Mouse (Mus musculus) midbrain, embryonic 13.5 days (tissue): Measurements from ENCODE around the gene Tas2r109. TPM values are rescaled to one million over a fixed set of nuclear protein-coding genes. Genes with fewer than 3 reads are reported as not detected.
"Not testable (repeated sequence)": the region's sequence is repeated elsewhere in the genome, so short reads cannot be mapped to it uniquely, and the experiment has no call there.

Experiments
- ATAC-seq: fragments of 200-750 bp; cut with Nextera tagmentation; 2 replicates; pipeline ENCODE4 v1.8.0; 2017; ENCODE audit warnings: mild to moderate bottlenecking, moderate TSS enrichment, moderate library complexity
- H3K27ac ChIP-seq: fragments of 300-500 bp; sonication (generic); 2 replicates; pipeline ENCODE4 v1.5.1; 2015; ENCODE audit warnings: inconsistent platforms, mild to moderate bottlenecking, moderate library complexity
- H3K27me3 ChIP-seq: fragments of 300-500 bp; sonication (generic); 2 replicates; pipeline ENCODE4 v1.6.1; 2015; ENCODE audit warnings: mild to moderate bottlenecking, inconsistent platforms
- H3K36me3 ChIP-seq: fragments of 300-500 bp; sonication (generic); 2 replicates; pipeline ENCODE4 v1.6.1; 2015; ENCODE audit warnings: mild to moderate bottlenecking, inconsistent platforms
- H3K4me1 ChIP-seq: fragments of 300-500 bp; sonication (generic); replicated peaks from 2 replicates; pipeline ENCODE4 v1.6.1; 2015; ENCODE audit warnings: inconsistent platforms
- H3K4me2 ChIP-seq: fragments of 300-500 bp; sonication (generic); replicated peaks from 2 replicates; pipeline ENCODE4 v1.6.1; 2015; ENCODE audit warnings: moderate library complexity, mild to moderate bottlenecking, inconsistent platforms
- H3K4me3 ChIP-seq: fragments of 300-500 bp; sonication (generic); replicated peaks from 2 replicates; pipeline ENCODE4 v1.5.1; 2015; ENCODE audit warnings: mild to moderate bottlenecking, inconsistent platforms
- H3K9ac ChIP-seq: fragments of 300-500 bp; sonication (generic); replicated peaks from 2 replicates; pipeline ENCODE4 v1.6.1; 2015; ENCODE audit warnings: mild to moderate bottlenecking, inconsistent platforms
- H3K9me3 ChIP-seq: fragments of 300-500 bp; sonication (generic); 2 replicates; pipeline ENCODE4 v1.6.1; 2016; ENCODE audit warnings: mild to moderate bottlenecking, inconsistent platforms
- WGBS: fragments of 180-500 bp; shearing (Covaris S2); methylation state at CpG from one replicate; pipeline ENCODE4 v1.1.7; 2015; 5-methylcytosine and 5-hydroxymethylcytosine counted together
- polyA plus RNA-seq: library from polyadenylated mRNA; unstranded; fragments of >200 nt; fragmentation: Nextera tagmentation; extraction: Ambion mirVana; gene quantifications from 2 replicates; pipeline ENCODE4 v1.2.1, GENCODE M21; 2015

The Tas2r109 gene
- polyA plus RNA-seq: not detected in 2 replicates

DNA sequence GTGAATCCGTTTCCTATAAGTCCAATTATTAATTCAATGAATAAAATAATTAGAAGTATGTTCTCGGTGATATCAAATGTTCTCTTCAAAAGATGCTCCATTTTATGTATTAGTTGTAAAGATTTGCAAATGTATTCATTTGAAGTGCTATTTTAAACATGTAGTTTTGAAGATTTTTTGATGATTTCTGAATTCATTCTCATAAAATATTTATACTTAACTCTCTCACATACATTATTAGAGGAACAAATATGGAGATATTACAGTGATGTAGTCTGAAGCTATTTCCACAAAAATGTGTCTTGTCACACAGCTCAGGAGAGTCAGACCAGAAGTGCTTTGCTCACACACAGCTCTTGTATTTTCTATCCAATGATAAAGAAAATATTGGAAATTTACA is at the start of gene Tas2r109:
Gene Tas2r109, minus strand, starts transcription at position 101 of the 400 bp plus-strand sequence.
- ATAC-seq: no peak
- no peak within 1 kb of the TSS for H3K27ac ChIP-seq
- H3K9ac ChIP-seq: no peak within 1 kb of the TSS
- H3K36me3 ChIP-seq: no peaks in the 10 kb centered on the region
- WGBS: 83% methylated on average over 2 of the region's 2 CpGs
- H3K4me2 ChIP-seq: no peak within 1 kb of the TSS
- no peaks in the 10 kb centered on the region for H3K4me1 ChIP-seq
- no peaks in the 10 kb centered on the region for H3K27me3 ChIP-seq
- no peak within 1 kb of the TSS for H3K4me3 ChIP-seq
- H3K9me3 ChIP-seq: no peaks in the 10 kb centered on the region

DNA sequence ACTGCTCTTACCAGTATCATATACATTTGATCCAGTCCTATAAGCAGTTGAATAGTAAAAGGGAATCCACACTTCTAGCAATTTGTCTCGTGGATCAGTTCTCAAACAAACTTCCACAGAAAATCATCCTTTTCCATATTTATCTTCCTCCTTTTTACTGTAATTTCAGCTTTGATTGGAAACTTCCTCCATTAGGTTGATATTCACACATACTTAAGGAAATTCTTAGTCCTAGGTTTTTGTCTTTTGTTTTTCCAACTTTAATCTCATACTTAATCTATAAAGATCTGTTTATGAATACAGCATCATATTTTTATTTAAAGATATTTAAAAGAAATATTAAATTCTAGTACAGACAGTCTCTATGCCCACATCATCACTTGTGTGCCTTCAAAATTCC is 22.9 kb downstream of the Tas2r109 start, which contains the start of gene Tas2r131:
Gene Tas2r131, minus strand, starts transcription at position 101 of the 400 bp plus-strand sequence.
- no peak within 1 kb of the TSS for H3K4me2 ChIP-seq
- 49% methylated on average over 1 of the region's 1 CpGs for WGBS
- H3K27me3 ChIP-seq: no peaks in the 10 kb centered on the region
- H3K36me3 ChIP-seq: no peaks in the 10 kb centered on the region
- ATAC-seq: no peak
- H3K9ac ChIP-seq: no peak within 1 kb of the TSS
- H3K9me3 ChIP-seq: no peaks in the 10 kb centered on the region
- H3K4me3 ChIP-seq: no peak within 1 kb of the TSS
- no peak within 1 kb of the TSS for H3K27ac ChIP-seq
- H3K4me1 ChIP-seq: no peaks in the 10 kb centered on the region

DNA sequence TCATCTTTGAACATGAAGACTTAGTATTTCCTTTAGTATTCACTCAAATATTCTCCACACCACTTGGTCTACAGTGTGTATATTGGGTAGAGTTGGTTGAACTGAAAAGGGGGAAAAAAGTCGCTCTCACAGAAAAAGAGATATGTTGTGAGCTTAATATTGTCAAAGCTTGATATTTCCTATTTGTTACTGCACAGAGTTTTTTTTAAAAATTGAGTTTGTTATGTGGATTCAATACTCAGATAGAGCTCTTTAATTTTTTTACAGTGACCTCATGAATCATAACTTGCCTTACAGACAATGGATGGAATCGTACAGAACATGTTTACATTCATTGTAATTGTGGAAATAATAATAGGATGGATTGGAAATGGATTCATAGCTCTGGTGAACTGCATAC is 30.0 kb downstream of the Tas2r109 start, which contains the start of gene Tas2r129:
Gene Tas2r129, plus strand, starts transcription at position 301 of the 400 bp plus-strand sequence.
- WGBS: 86% methylated on average over 2 of the region's 2 CpGs
- H3K36me3 ChIP-seq: no peaks in the 10 kb centered on the region
- H3K4me1 ChIP-seq: no peaks in the 10 kb centered on the region
- no peak for ATAC-seq
- H3K4me2 ChIP-seq: no peak within 1 kb of the TSS
- no peak within 1 kb of the TSS for H3K9ac ChIP-seq
- H3K27ac ChIP-seq: no peak within 1 kb of the TSS
- no peaks in the 10 kb centered on the region for H3K27me3 ChIP-seq
- H3K9me3 ChIP-seq: no peaks in the 10 kb centered on the region
- H3K4me3 ChIP-seq: no peak within 1 kb of the TSS

DNA sequence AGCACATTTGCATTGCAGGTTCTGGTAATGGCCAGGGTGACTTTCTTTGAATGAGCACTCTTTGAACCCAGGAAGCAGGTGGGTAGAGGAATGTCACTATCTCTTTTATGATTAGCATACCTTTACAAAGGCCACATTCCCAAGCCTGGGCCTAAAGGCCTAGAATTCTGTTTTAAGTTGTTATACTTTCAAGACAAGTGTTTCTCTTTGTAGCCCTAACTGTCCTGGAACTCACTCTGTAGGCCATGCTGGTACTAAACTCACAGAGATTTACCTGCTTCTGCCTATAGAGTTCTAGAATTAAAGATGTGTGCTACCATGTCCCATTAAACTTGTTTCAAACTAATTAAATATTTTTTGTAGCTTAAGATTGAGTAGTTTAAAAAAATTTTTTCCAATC is 39.4 kb downstream of the Tas2r109 start:
- not testable (repeated sequence) for ATAC-seq, H3K9ac ChIP-seq, H3K9me3 ChIP-seq, H3K4me3 ChIP-seq, H3K4me2 ChIP-seq, H3K36me3 ChIP-seq, H3K27me3 ChIP-seq, H3K4me1 ChIP-seq, H3K27ac ChIP-seq

Other genes starting within 250 kb of the Tas2r109 start
- not detected in 2 replicates for gene Tas2r115, start 242.9 kb downstream of the Tas2r109 start, polyA plus RNA-seq
- gene Tas2r124, start 226.2 kb downstream of the Tas2r109 start, polyA plus RNA-seq: not detected in 2 replicates
- not detected in 2 replicates for gene Tas2r102, start 218.8 kb downstream of the Tas2r109 start, polyA plus RNA-seq
- not detected in 2 replicates for gene Tas2r136, start 202.8 kb downstream of the Tas2r109 start, polyA plus RNA-seq
- not detected in 2 replicates for gene Tas2r117, start 178.1 kb downstream of the Tas2r109 start, polyA plus RNA-seq
- not detected in 2 replicates for gene Tas2r123, start 133.8 kb downstream of the Tas2r109 start, polyA plus RNA-seq
- gene Tas2r116, start 125.5 kb downstream of the Tas2r109 start, polyA plus RNA-seq: not detected in 2 replicates
- gene Tas2r110, start 113.0 kb downstream of the Tas2r109 start, polyA plus RNA-seq: not detected in 2 replicates
- not detected in 2 replicates for gene Tas2r113, start 88.0 kb downstream of the Tas2r109 start, polyA plus RNA-seq
- not detected in 2 replicates for gene Tas2r125, start 71.3 kb downstream of the Tas2r109 start, polyA plus RNA-seq
- gene Tas2r129, start 29.9 kb downstream of the Tas2r109 start, polyA plus RNA-seq: not detected in 2 replicates
- gene Tas2r131, start 23.0 kb downstream of the Tas2r109 start, polyA plus RNA-seq: not detected in 2 replicates
- not detected in 2 replicates for gene Tas2r103, start 56.1 kb upstream of the Tas2r109 start, polyA plus RNA-seq
- gene Tas2r140, start 74.9 kb upstream of the Tas2r109 start, polyA plus RNA-seq: not detected in 2 replicates
- 113 and 140 TPM in 2 replicates for gene Smim10l1, start 123.9 kb upstream of the Tas2r109 start, polyA plus RNA-seq